In the genomic region with DNA sequence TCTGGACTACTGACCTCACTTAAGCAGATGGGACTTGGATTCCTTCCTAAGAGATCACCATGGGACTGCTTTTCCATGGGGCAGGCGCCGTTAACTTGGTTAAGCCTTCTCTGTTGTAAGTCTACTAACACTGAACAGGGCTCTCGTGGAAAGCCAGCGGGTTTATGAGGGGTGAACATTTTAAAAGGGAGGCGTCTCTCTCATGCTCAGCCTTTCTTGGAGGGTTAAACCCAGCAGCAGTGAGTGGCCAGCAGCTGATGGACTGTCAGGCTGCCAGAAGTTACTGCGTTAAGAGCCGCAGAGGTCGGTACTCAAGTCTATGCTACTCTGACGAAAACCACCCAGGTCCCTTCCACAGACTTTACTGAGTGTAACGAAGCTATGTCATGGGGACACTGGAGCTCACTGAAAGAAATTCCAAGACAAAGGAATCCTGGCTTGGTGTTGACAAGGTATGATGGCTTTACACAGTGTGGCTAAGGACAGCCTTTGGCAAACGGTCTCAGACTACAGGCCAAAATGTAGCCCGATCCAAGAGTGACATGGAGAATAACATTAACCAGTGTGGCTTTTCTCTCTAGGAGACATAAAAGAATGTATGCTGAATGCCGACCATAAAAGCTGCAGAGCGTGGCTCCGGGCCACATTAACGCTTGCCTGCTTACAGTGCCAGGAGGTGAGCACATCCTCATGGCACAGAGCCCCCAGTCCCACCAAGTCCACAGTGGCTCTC, we compare ENCODE assay signal across 9 mouse cellular contexts.
A peak's percentile ranks its signal among the peaks of the same experiment; 100 is the strongest.
DNase-seq lines count a peak whose midpoint lies in the region; ATAC-seq and TF ChIP-seq lines count a peak whose summit lies in the region.
"Had no signal": no experiment of that assay in that cellular context is flagged by ENCODE, and none has a peak within 500 bp of the region (broad histone marks: within the 10 kb centered on the region; RNA-seq: fewer than 3 reads in every experiment).

No protein-coding gene starts in this region.

- H3K4me3 ChIP-seq in lung, embryonic 15.5 days, result peak overlapping the region; percentile 19; the same call in 1 of the 2 replicates
- H3K4me3 ChIP-seq in forebrain, postnatal 0 days (ENCODE audit: low read depth, low read length), result peak overlapping the region; percentile 14
- H3K4me3 ChIP-seq in limb, embryonic 12.5 days (replicated peaks), result no peak overlapping the region
- peak overlapping the region; percentile 24; the same call in 1 of the 2 replicates for H3K4me3 ChIP-seq in stomach, postnatal 0 days (ENCODE audit: low read depth, low read length)

- peak overlapping the region; percentile 81 for H3K27ac ChIP-seq in lung, embryonic 15.5 days
- peak overlapping the region; percentile 82 for H3K27ac ChIP-seq in forebrain, postnatal 0 days (ENCODE audit: low read depth, low read length)
- H3K27ac ChIP-seq in limb, embryonic 12.5 days, result peak overlapping the region; percentile 81
- peak overlapping the region; percentile 75 for H3K27ac ChIP-seq in stomach, postnatal 0 days (replicated peaks)
- H3K27ac ChIP-seq: macrophage had no signal

- H3K9me3 ChIP-seq in lung, embryonic 15.5 days, result no peaks in the 10 kb centered on the region
- no peaks in the 10 kb centered on the region for H3K9me3 ChIP-seq in forebrain, postnatal 0 days (ENCODE audit: low read length)
- H3K9me3 ChIP-seq in limb, embryonic 12.5 days, result no peaks in the 10 kb centered on the region; the same call in 1 of the 2 replicates
- no peaks in the 10 kb centered on the region for H3K9me3 ChIP-seq in stomach, postnatal 0 days (ENCODE audit: control insufficient read depth, low read length)

- peak; percentile 83 for ATAC-seq in lung, embryonic 15.5 days (ENCODE audit: borderline replicate concordance, extremely low read depth, low FRiP score, low TSS enrichment)
- peak; percentile 67 for ATAC-seq in forebrain, postnatal 0 days
- ATAC-seq in limb, embryonic 12.5 days (ENCODE audit: insufficient number of reproducible peaks, insufficient read depth, low FRiP score, low TSS enrichment, low read depth), result peak; percentile 64
- peak; percentile 68 for ATAC-seq in stomach, postnatal 0 days (ENCODE audit: low FRiP score, low TSS enrichment)

- DNase-seq in lung, postnatal 25 days (ENCODE audit: low spot score), result no peak
- DNase-seq in forebrain, postnatal 0 days, result peak; percentile 72
- DNase-seq in heart, postnatal 14 days, result peak; percentile 54 to 73
- DNase-seq in stomach, postnatal 0 days (ENCODE audit: low spot score), result peak; percentile 33
- DNase-seq in thymus, postnatal 4 days, result no peak
- DNase-seq in retina, postnatal 1 day, result no peak

- H3K4me1 ChIP-seq in lung, embryonic 15.5 days, result peaks cover 4% of the 10 kb centered on the region
- peaks cover 10% of the 10 kb centered on the region for H3K4me1 ChIP-seq in forebrain, postnatal 0 days (ENCODE audit: insufficient read depth)
- H3K4me1 ChIP-seq in limb, embryonic 12.5 days (replicated peaks), result peaks cover 14% of the 10 kb centered on the region
- no peaks in the 10 kb centered on the region for H3K4me1 ChIP-seq in stomach, postnatal 0 days (replicated peaks; ENCODE audit: control insufficient read depth, insufficient read depth)

- peaks cover 11% of the 10 kb centered on the region for H3K36me3 ChIP-seq in lung, embryonic 15.5 days
- peaks cover 15% of the 10 kb centered on the region for H3K36me3 ChIP-seq in forebrain, postnatal 0 days (ENCODE audit: insufficient read depth)
- peaks cover 20% of the 10 kb centered on the region for H3K36me3 ChIP-seq in limb, embryonic 12.5 days
- H3K36me3 ChIP-seq in stomach, postnatal 0 days (ENCODE audit: control insufficient read depth, insufficient read depth, low read length), result no peaks in the 10 kb centered on the region; the same call in 1 of the 2 replicates

- no peak for TF ChIP-seq CTCF in forebrain, postnatal 0 days (IDR thresholded peaks at IDR 0.05; ENCODE audit: low read depth)
- no peak for TF ChIP-seq CTCF in stomach, postnatal 0 days (IDR thresholded peaks at IDR 0.05; ENCODE audit: low read depth)

- no peak overlapping the region for H3K9ac ChIP-seq in lung, embryonic 15.5 days
- peak overlapping the region; percentile 31; the same call in 1 of the 2 replicates for H3K9ac ChIP-seq in forebrain, postnatal 0 days
- no peak overlapping the region; the same call in 1 of the 2 replicates for H3K9ac ChIP-seq in limb, embryonic 12.5 days (replicated peaks)
- peak overlapping the region; percentile 5; the same call in 1 of the 2 replicates for H3K9ac ChIP-seq in stomach, postnatal 0 days (ENCODE audit: low read length)

- no peaks in the 10 kb centered on the region for H3K27me3 ChIP-seq in lung, embryonic 15.5 days
- no peaks in the 10 kb centered on the region for H3K27me3 ChIP-seq in forebrain, postnatal 0 days (ENCODE audit: insufficient read depth, low read length)
- H3K27me3 ChIP-seq in limb, embryonic 12.5 days, result no peaks in the 10 kb centered on the region
- no peaks in the 10 kb centered on the region for H3K27me3 ChIP-seq in stomach, postnatal 0 days (ENCODE audit: control insufficient read depth, insufficient read depth, low read length)

- 48% methylated on average over 16 of the region's 16 CpGs for WGBS in lung, embryonic 15.5 days
- WGBS in forebrain, postnatal 0 days, result 33% methylated on average over 16 of the region's 16 CpGs
- WGBS in limb, embryonic 12.5 days, result 24% methylated on average over 16 of the region's 16 CpGs
- WGBS in stomach, postnatal 0 days, result 45% methylated on average over 16 of the region's 16 CpGs

- no peak for TF ChIP-seq EP300 in stomach, postnatal 0 days (optimal IDR thresholded peaks at IDR 0.05)

- H3K4me2 ChIP-seq in lung, embryonic 15.5 days, result peak overlapping the region; percentile 44
- peak overlapping the region; percentile 38 for H3K4me2 ChIP-seq in forebrain, postnatal 0 days (ENCODE audit: low read depth)
- peak overlapping the region; percentile 50 for H3K4me2 ChIP-seq in limb, embryonic 12.5 days
- H3K4me2 ChIP-seq in stomach, postnatal 0 days (replicated peaks; ENCODE audit: low read depth), result peak overlapping the region; percentile 26

- intact Hi-C loops in heart, postnatal 14 days (cut with DNase I), result loop anchor here (2.0 to 10.0 kb wide), 3 partner anchors 65 to 209 kb away; a partner anchor contains a TSS

Comparison
In these comparisons a context has a peak if more than half of its experiments do, and no peak if none do; other contexts are left out.
1. H3K9ac ChIP-seq: peak in forebrain, postnatal 0 days (single experiment) and stomach, postnatal 0 days (single experiment); none in lung, embryonic 15.5 days (single experiment) and limb, embryonic 12.5 days (single experiment).
2. DNase-seq: peak in forebrain, postnatal 0 days (single experiment), heart, postnatal 14 days (2 of 2) and stomach, postnatal 0 days (single experiment); none in lung, postnatal 25 days (single experiment), thymus, postnatal 4 days (single experiment) and retina, postnatal 1 day (single experiment).
3. Peak in every context shown above with its lines, with median percentiles within 50 percentile points of each other: ATAC-seq, H3K27ac ChIP-seq and H3K4me2 ChIP-seq.